Mouse (Mus musculus): ENCODE data around the gene Camta1. TPM values are rescaled to one million over a fixed set of nuclear protein-coding genes. Genes with fewer than 3 reads are reported as not detected.

Camta1 gene
- polyA plus RNA-seq, 2 experiments, result 7.3 to 32.8 TPM

DNA sequence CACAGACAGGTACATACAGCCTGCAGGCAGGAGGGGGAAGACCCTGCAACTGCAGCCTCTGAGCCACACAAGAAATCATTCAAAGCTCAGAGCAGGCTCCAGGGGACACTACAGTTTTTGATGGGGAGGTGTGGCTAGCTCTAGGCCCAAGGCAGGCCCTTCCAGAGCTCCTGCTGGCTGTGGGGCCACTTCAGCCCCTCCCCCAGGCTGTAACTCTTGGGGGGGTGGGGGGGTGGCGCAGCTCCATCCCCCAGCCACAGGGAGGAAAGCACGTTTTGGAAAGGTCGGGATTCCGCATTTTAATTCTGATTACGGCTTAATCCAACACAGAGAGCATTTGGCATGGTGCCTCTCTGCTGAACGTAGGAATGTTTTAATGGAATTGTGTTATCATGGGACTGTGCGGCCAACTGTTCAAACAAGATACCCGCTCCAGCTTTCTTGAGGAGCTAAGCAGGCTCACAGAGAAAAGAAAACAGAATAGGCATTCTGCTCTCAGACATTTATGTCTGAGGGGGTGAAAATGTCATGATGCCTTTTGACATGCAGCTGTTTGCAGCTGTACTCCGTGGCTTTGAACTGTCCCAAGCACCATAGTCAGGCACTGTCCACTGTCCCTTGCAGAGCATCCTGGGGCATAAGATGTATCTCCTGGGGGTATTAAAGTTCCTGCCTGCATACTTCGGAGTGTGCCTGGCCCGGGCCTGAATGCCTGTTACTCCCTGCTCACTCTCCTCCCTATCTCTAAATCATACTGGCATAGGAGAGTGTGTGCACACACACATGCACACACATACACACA lies 344.5 kb downstream of the Camta1 start:
- H3K9ac ChIP-seq (replicated peaks), result no peak overlapping the region
- no peak overlapping the region for H3K4me2 ChIP-seq (ENCODE audit: low read depth)
- ATAC-seq (ENCODE audit: insufficient read depth) (no peak), DNase-seq (ENCODE audit: low read depth in 3 of 3, low spot score in 3 of 3) (no peak)
- 47% methylated on average over 11 of the region's 11 CpGs for WGBS (ENCODE audit: insufficient replicate concordance)
- H3K4me1 ChIP-seq (replicated peaks; ENCODE audit: control insufficient read depth in 2 of 2, insufficient read depth in 2 of 2, low read length in 1 of 2), result no peaks in the 10 kb centered on the region
- no peaks in the 10 kb centered on the region for H3K36me3 ChIP-seq (replicated peaks; ENCODE audit: control insufficient read depth, insufficient read depth, low read depth)
- no peak overlapping the region for H3K4me3 ChIP-seq (ENCODE audit: insufficient read depth in 1 of 2, low read depth in 2 of 2, low read length in 2 of 2)
- no peak for TF ChIP-seq CTCF (IDR thresholded peaks at IDR 0.05; ENCODE audit: low read depth)
- H3K9me3 ChIP-seq (ENCODE audit: control insufficient read depth, low read length), result no peaks in the 10 kb centered on the region
- no peaks in the 10 kb centered on the region for H3K27me3 ChIP-seq (ENCODE audit: control insufficient read depth, insufficient read depth, low read length)
- H3K27ac ChIP-seq, result no peak overlapping the region

DNA sequence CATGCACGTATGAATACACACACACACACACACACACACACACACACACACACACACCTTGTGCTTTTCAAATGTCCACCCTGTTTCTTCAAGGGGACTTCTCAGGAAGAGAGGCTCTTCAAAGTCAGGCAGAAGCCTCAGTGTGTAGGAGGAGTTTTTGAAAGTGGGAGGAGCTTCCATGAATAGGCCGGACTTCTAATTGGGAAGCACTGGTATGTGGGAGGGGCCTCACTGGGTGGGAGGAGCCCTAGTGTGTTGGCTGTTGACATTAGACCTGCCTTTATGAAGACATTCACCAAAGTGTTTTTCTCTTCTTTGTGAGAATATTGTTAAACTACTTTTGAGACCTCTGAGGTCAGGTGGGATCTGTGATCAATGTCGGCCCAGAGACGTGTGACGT lies 346.4 kb downstream of the Camta1 start:
- Histone ChIP-seq H3K9me3 (ENCODE audit: control insufficient read depth, low read length) (no peaks in the 10 kb centered on the region), H3K4me3 (ENCODE audit: insufficient read depth in 1 of 2, low read depth in 2 of 2, low read length in 2 of 2) (no peak overlapping the region), H3K4me2 (ENCODE audit: low read depth) (no peak overlapping the region), H3K9ac (replicated peaks) (no peak overlapping the region), H3K27me3 (ENCODE audit: control insufficient read depth, insufficient read depth, low read length) (no peaks in the 10 kb centered on the region), H3K36me3 (replicated peaks; ENCODE audit: control insufficient read depth, insufficient read depth, low read depth) (no peaks in the 10 kb centered on the region), H3K4me1 (replicated peaks; ENCODE audit: control insufficient read depth in 2 of 2, insufficient read depth in 2 of 2, low read length in 1 of 2) (no peaks in the 10 kb centered on the region), H3K27ac (no peak overlapping the region)
- ATAC-seq (ENCODE audit: insufficient read depth), result no peak
- TF ChIP-seq CTCF (IDR thresholded peaks at IDR 0.05; ENCODE audit: low read depth) (no peak), EP300 (IDR thresholded peaks at IDR 0.05; ENCODE audit: low read depth) (no peak)
- DNase-seq (ENCODE audit: low read depth in 3 of 3, low spot score in 3 of 3), result no peak
- WGBS (ENCODE audit: insufficient replicate concordance), result 80% methylated on average over 5 of the region's 5 CpGs

GRCm38 (mm10) chr4:151511092-151511491 lies 350.6 kb downstream of the Camta1 start:
- H3K4me1 ChIP-seq (replicated peaks; ENCODE audit: control insufficient read depth in 2 of 2, insufficient read depth in 2 of 2, low read length in 1 of 2), result no peaks in the 10 kb centered on the region
- peak; percentile 35; the same call in 1 of the 2 replicates for TF ChIP-seq CTCF (IDR thresholded peaks at IDR 0.05; ENCODE audit: low read depth)
- no peak for TF ChIP-seq EP300 (IDR thresholded peaks at IDR 0.05; ENCODE audit: low read depth)
- no peak overlapping the region for H3K4me2 ChIP-seq (ENCODE audit: low read depth)
- H3K9me3 ChIP-seq (ENCODE audit: control insufficient read depth, low read length), result no peaks in the 10 kb centered on the region
- H3K36me3 ChIP-seq (replicated peaks; ENCODE audit: control insufficient read depth, insufficient read depth, low read depth), result no peaks in the 10 kb centered on the region
- H3K9ac ChIP-seq (replicated peaks), result no peak overlapping the region
- no peaks in the 10 kb centered on the region for H3K27me3 ChIP-seq (ENCODE audit: control insufficient read depth, insufficient read depth, low read length)
- WGBS (ENCODE audit: insufficient replicate concordance), result 67% methylated on average over 4 of the region's 4 CpGs
- H3K4me3 ChIP-seq (ENCODE audit: insufficient read depth in 1 of 2, low read depth in 2 of 2, low read length in 2 of 2), result no peak overlapping the region
- ATAC-seq (ENCODE audit: insufficient read depth) (no peak), DNase-seq (ENCODE audit: low read depth in 3 of 3, low spot score in 3 of 3) (no peak)
- H3K27ac ChIP-seq, result no peak overlapping the region

DNA sequence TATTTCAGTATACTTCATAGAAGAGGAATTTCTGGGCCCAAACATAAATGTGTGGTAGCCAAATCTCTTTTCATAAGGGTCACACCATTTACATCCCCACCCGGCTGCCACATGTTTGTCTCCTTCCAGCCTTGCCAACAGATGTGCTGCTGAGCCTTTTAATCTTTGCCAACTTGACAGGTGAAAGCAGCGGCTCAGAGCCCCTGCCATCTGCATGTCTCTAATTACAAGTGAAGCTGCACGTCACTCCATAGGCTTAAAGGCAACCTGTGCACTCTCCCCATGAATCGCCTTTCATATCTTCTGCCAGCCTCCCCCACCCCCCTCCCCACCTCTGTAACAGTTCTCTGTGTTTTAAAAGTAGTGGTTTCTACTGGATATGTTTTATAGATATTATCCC lies 351.3 kb downstream of the Camta1 start:
- DNase-seq (ENCODE audit: low read depth in 3 of 3, low spot score in 3 of 3) (no peak), ATAC-seq (ENCODE audit: insufficient read depth) (no peak)
- Histone ChIP-seq H3K27me3 (ENCODE audit: control insufficient read depth, insufficient read depth, low read length) (no peaks in the 10 kb centered on the region), H3K36me3 (replicated peaks; ENCODE audit: control insufficient read depth, insufficient read depth, low read depth) (no peaks in the 10 kb centered on the region), H3K9ac (replicated peaks) (no peak overlapping the region), H3K4me3 (ENCODE audit: insufficient read depth in 1 of 2, low read depth in 2 of 2, low read length in 2 of 2) (no peak overlapping the region), H3K9me3 (ENCODE audit: control insufficient read depth, low read length) (no peaks in the 10 kb centered on the region), H3K4me1 (replicated peaks; ENCODE audit: control insufficient read depth in 2 of 2, insufficient read depth in 2 of 2, low read length in 1 of 2) (no peaks in the 10 kb centered on the region), H3K27ac (no peak overlapping the region), H3K4me2 (ENCODE audit: low read depth) (no peak overlapping the region)
- WGBS (ENCODE audit: insufficient replicate concordance), result 48% methylated on average over 4 of the region's 4 CpGs
- TF ChIP-seq EP300 (IDR thresholded peaks at IDR 0.05; ENCODE audit: low read depth) (no peak), CTCF (IDR thresholded peaks at IDR 0.05; ENCODE audit: low read depth) (no peak)

DNA sequence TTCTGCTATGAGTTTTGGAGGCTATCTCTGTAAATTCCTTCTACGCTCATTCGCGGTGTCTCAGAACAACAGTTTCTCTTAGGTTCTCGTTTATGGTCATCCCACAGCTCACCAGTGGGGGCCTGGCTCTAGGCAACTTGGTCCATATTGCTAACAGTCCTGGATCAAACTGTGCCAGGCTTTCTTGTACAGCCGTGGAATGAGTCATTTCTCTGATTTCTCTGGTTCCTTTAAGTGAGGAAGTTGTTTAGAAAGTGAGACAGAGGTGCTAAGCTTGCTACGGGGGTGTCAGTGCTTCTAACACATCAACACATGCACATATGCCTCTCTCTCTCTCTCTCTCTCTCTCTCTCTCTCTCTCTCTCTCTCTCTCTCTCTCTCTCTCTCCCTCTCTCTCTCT lies 355.0 kb downstream of the Camta1 start:
- Histone ChIP-seq H3K9ac (replicated peaks) (no peak overlapping the region), H3K4me2 (ENCODE audit: low read depth) (no peak overlapping the region), H3K9me3 (ENCODE audit: control insufficient read depth, low read length) (no peaks in the 10 kb centered on the region), H3K27me3 (ENCODE audit: control insufficient read depth, insufficient read depth, low read length) (no peaks in the 10 kb centered on the region), H3K36me3 (replicated peaks; ENCODE audit: control insufficient read depth, insufficient read depth, low read depth) (no peaks in the 10 kb centered on the region), H3K4me1 (replicated peaks; ENCODE audit: control insufficient read depth in 2 of 2, insufficient read depth in 2 of 2, low read length in 1 of 2) (no peaks in the 10 kb centered on the region), H3K27ac (no peak overlapping the region), H3K4me3 (ENCODE audit: insufficient read depth in 1 of 2, low read depth in 2 of 2, low read length in 2 of 2) (no peak overlapping the region)
- ATAC-seq (ENCODE audit: insufficient read depth) (no peak), DNase-seq (ENCODE audit: low read depth in 3 of 3, low spot score in 3 of 3) (no peak)
- WGBS (ENCODE audit: insufficient replicate concordance), result 57% methylated on average over 6 of the region's 6 CpGs
- TF ChIP-seq EP300 (IDR thresholded peaks at IDR 0.05; ENCODE audit: low read depth) (no peak), CTCF (IDR thresholded peaks at IDR 0.05; ENCODE audit: low read depth) (no peak)
